Mouse (Mus musculus): ENCODE results near the gene Foxd1. TPM values are rescaled to one million over a fixed set of nuclear protein-coding genes. Genes with fewer than 3 reads are reported as not detected.

Gene Foxd1
- polyA plus RNA-seq, 2 experiments = 0.32 to 0.89 TPM

- H3K4me2 ChIP-seq (replicated peaks; ENCODE audit: low read depth, low read length, severe bottlenecking) = no peak overlapping the region
- no peak overlapping the region for H3K9ac ChIP-seq (ENCODE audit: low read depth, low read length, severe bottlenecking)
- H3K27ac ChIP-seq (replicated peaks; ENCODE audit: low read depth, low read length) = no peak overlapping the region
- DNase-seq (ENCODE audit: low spot score) = no peak
- peaks cover 63% of the 10 kb centered on the region for H3K27me3 ChIP-seq (ENCODE audit: control insufficient read depth, insufficient read depth, low read length)
- peaks cover 9% of the 10 kb centered on the region for H3K4me1 ChIP-seq (ENCODE audit: control insufficient read depth, insufficient read depth, low read length)
- no peak for TF ChIP-seq POLR2A (IDR thresholded peaks at IDR 0.05; ENCODE audit: borderline replicate concordance, extremely low read depth, insufficient read depth, insufficient read length)
- WGBS = 10% methylated on average over 6 of the region's 6 CpGs
- H3K9me3 ChIP-seq (ENCODE audit: control insufficient read depth, low read length) = no peaks in the 10 kb centered on the region
- no peaks in the 10 kb centered on the region for H3K36me3 ChIP-seq (ENCODE audit: control insufficient read depth, insufficient read depth, low read length)
- ATAC-seq (ENCODE audit: low FRiP score, low read depth) = no peak
- H3K4me3 ChIP-seq (replicated peaks; ENCODE audit: low read length) = no peak overlapping the region
Measured at GRCm38 (mm10) chr13:98369046-98369445, 15.0 kb downstream of the Foxd1 start.

DNA sequence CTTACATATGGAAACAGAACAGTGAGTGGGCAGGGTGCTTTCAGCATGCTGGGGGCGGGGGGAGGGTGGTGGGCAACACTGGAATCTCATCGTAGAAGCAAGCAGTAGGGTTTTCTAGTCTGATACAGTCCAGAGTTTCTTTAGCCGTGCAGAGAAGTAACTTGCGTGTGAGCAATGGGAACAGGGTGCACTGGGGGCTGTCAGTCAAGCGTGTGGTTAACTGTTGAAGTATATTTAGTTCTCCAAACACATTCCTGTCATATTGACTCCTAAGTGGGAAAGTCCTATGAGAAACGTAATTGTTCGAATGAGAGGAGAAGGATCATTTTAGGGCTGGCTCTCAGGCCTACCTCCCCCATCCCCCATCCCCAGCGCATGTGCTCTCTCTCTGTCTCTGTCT lies 20.5 kb downstream of the Foxd1 start:
- Histone ChIP-seq H3K36me3 (ENCODE audit: control insufficient read depth, insufficient read depth, low read length) (no peaks in the 10 kb centered on the region), H3K27ac (replicated peaks; ENCODE audit: low read depth, low read length) (no peak overlapping the region), H3K4me3 (replicated peaks; ENCODE audit: low read length) (no peak overlapping the region), H3K27me3 (ENCODE audit: control insufficient read depth, insufficient read depth, low read length) (peaks cover 9% of the 10 kb centered on the region), H3K4me2 (replicated peaks; ENCODE audit: low read depth, low read length, severe bottlenecking) (no peak overlapping the region), H3K4me1 (ENCODE audit: control insufficient read depth, insufficient read depth, low read length) (no peaks in the 10 kb centered on the region), H3K9me3 (ENCODE audit: control insufficient read depth, low read length) (no peaks in the 10 kb centered on the region), H3K9ac (ENCODE audit: low read depth, low read length, severe bottlenecking) (no peak overlapping the region)
- 62% methylated on average over 8 of the region's 8 CpGs for WGBS
- no peak for ATAC-seq (ENCODE audit: low FRiP score, low read depth)
- no peak for DNase-seq (ENCODE audit: low spot score)
- TF ChIP-seq POLR2A (IDR thresholded peaks at IDR 0.05; ENCODE audit: borderline replicate concordance, extremely low read depth, insufficient read depth, insufficient read length) = no peak

GRCm38 (mm10) chr13:98374979-98375378 lies 20.9 kb downstream of the Foxd1 start:
- Histone ChIP-seq H3K27ac (replicated peaks; ENCODE audit: low read depth, low read length) (no peak overlapping the region), H3K4me3 (replicated peaks; ENCODE audit: low read length) (no peak overlapping the region), H3K4me1 (ENCODE audit: control insufficient read depth, insufficient read depth, low read length) (no peaks in the 10 kb centered on the region), H3K36me3 (ENCODE audit: control insufficient read depth, insufficient read depth, low read length) (no peaks in the 10 kb centered on the region), H3K4me2 (replicated peaks; ENCODE audit: low read depth, low read length, severe bottlenecking) (no peak overlapping the region), H3K9me3 (ENCODE audit: control insufficient read depth, low read length) (no peaks in the 10 kb centered on the region), H3K9ac (ENCODE audit: low read depth, low read length, severe bottlenecking) (no peak overlapping the region), H3K27me3 (ENCODE audit: control insufficient read depth, insufficient read depth, low read length) (peaks cover 5% of the 10 kb centered on the region)
- no peak for DNase-seq (ENCODE audit: low spot score)
- WGBS = 54% methylated on average over 3 of the region's 3 CpGs
- TF ChIP-seq POLR2A (IDR thresholded peaks at IDR 0.05; ENCODE audit: borderline replicate concordance, extremely low read depth, insufficient read depth, insufficient read length) = no peak
- ATAC-seq (ENCODE audit: low FRiP score, low read depth) = no peak

GRCm38 (mm10) chr13:98377746-98378145 lies 23.7 kb downstream of the Foxd1 start:
- ATAC-seq (ENCODE audit: low FRiP score, low read depth) = no peak
- H3K9me3 ChIP-seq (ENCODE audit: control insufficient read depth, low read length) = no peaks in the 10 kb centered on the region
- no peak overlapping the region for H3K4me2 ChIP-seq (replicated peaks; ENCODE audit: low read depth, low read length, severe bottlenecking)
- no peak for DNase-seq (ENCODE audit: low spot score)
- no peaks in the 10 kb centered on the region for H3K27me3 ChIP-seq (ENCODE audit: control insufficient read depth, insufficient read depth, low read length)
- H3K36me3 ChIP-seq (ENCODE audit: control insufficient read depth, insufficient read depth, low read length) = no peaks in the 10 kb centered on the region
- 76% methylated on average over 3 of the region's 3 CpGs for WGBS
- H3K9ac ChIP-seq (ENCODE audit: low read depth, low read length, severe bottlenecking) = no peak overlapping the region
- no peak for TF ChIP-seq POLR2A (IDR thresholded peaks at IDR 0.05; ENCODE audit: borderline replicate concordance, extremely low read depth, insufficient read depth, insufficient read length)
- no peak overlapping the region for H3K27ac ChIP-seq (replicated peaks; ENCODE audit: low read depth, low read length)
- no peak overlapping the region for H3K4me3 ChIP-seq (replicated peaks; ENCODE audit: low read length)
- H3K4me1 ChIP-seq (ENCODE audit: control insufficient read depth, insufficient read depth, low read length) = no peaks in the 10 kb centered on the region

- no peak for TF ChIP-seq POLR2A (IDR thresholded peaks at IDR 0.05; ENCODE audit: borderline replicate concordance, extremely low read depth, insufficient read depth, insufficient read length)
- Histone ChIP-seq H3K4me1 (ENCODE audit: control insufficient read depth, insufficient read depth, low read length) (no peaks in the 10 kb centered on the region), H3K27ac (replicated peaks; ENCODE audit: low read depth, low read length) (no peak overlapping the region), H3K4me3 (replicated peaks; ENCODE audit: low read length) (no peak overlapping the region), H3K27me3 (ENCODE audit: control insufficient read depth, insufficient read depth, low read length) (no peaks in the 10 kb centered on the region), H3K36me3 (ENCODE audit: control insufficient read depth, insufficient read depth, low read length) (no peaks in the 10 kb centered on the region), H3K4me2 (replicated peaks; ENCODE audit: low read depth, low read length, severe bottlenecking) (no peak overlapping the region), H3K9ac (ENCODE audit: low read depth, low read length, severe bottlenecking) (no peak overlapping the region), H3K9me3 (ENCODE audit: control insufficient read depth, low read length) (peaks cover 5% of the 10 kb centered on the region; the same call in 1 of the 2 replicates)
- 87% methylated on average over 4 of the region's 4 CpGs for WGBS
- no peak for DNase-seq (ENCODE audit: low spot score)
- no peak for ATAC-seq (ENCODE audit: low FRiP score, low read depth)
Measured at GRCm38 (mm10) chr13:98382751-98383150, 28.7 kb downstream of the Foxd1 start.
